Mouse (Mus musculus) spleen, adult 2 months (tissue): Measurements from ENCODE around the gene Car9.

Source experiments
- CTCF ChIP-seq: fragments of 200-500 bp; IDR thresholded peaks from 2 replicates; pipeline ENCODE4 v1.5.1; 2011; ENCODE audit warnings: mild to moderate bottlenecking, inconsistent platforms; ENCODE audit not compliant: insufficient read depth, insufficient read length, insufficient replicate concordance; ENCODE audit errors: extremely low read depth
- POLR2A ChIP-seq: fragments of 200-500 bp; IDR thresholded peaks from 2 replicates; pipeline ENCODE4 v1.6.1; 2011; ENCODE audit warnings: low read depth, low read length, inconsistent platforms

GRCm38 (mm10) chr4:43561436-43561996, 54.8 kb downstream of the Car9 start:
- TF ChIP-seq CTCF (no peak), POLR2A (no peak)
